Mouse (Mus musculus): ENCODE measurements around the gene Gm49416. TPM values are rescaled to one million over a fixed set of nuclear protein-coding genes. Genes with fewer than 3 reads are reported as not detected.
A peak's percentile ranks its signal among the peaks of the same experiment; 100 is the strongest.

The Gm49416 gene
- polyA plus RNA-seq, 1 experiment = 1.2 TPM

GRCm38 (mm10) chr19:8941136-8941514, 52.4 kb downstream of the Gm49416 start:
- H3K36me3 ChIP-seq (ENCODE audit: control insufficient read depth, insufficient read depth, low read length) = peaks cover 31% of the 10 kb centered on the region
- H3K4me3 ChIP-seq (ENCODE audit: extremely low read depth, insufficient read depth, insufficient read length) = peak overlapping the region; percentile 36; the same call in 1 of the 2 replicates
- H3K27me3 ChIP-seq (ENCODE audit: control insufficient read depth, insufficient read depth, low read length) = no peaks in the 10 kb centered on the region
- H3K4me1 ChIP-seq (ENCODE audit: control insufficient read depth, insufficient read depth, insufficient read length) = peaks cover 17% of the 10 kb centered on the region
- no peak for DNase-seq (ENCODE audit: low read depth in 1 of 2, low spot score in 2 of 2)
- H3K27ac ChIP-seq (ENCODE audit: insufficient read depth, low read length) = peak overlapping the region; percentile 65
- TF ChIP-seq CTCF (IDR thresholded peaks at IDR 0.05; ENCODE audit: extremely low read depth, insufficient read depth, insufficient read length, insufficient replicate concordance) = no peak
- TF ChIP-seq POLR2A (IDR thresholded peaks at IDR 0.05; ENCODE audit: low read depth, low read length) = no peak
- 59% methylated on average over 10 of the region's 10 CpGs for WGBS

- Histone ChIP-seq H3K27me3 (ENCODE audit: control insufficient read depth, insufficient read depth, low read length) (no peaks in the 10 kb centered on the region), H3K27ac (ENCODE audit: insufficient read depth, low read length) (peak within 1 kb of the TSS; percentile 99), H3K4me1 (ENCODE audit: control insufficient read depth, insufficient read depth, insufficient read length) (peaks cover 17% of the 10 kb centered on the region), H3K36me3 (ENCODE audit: control insufficient read depth, insufficient read depth, low read length) (peaks cover 30% of the 10 kb centered on the region), H3K4me3 (ENCODE audit: extremely low read depth, insufficient read depth, insufficient read length) (peak within 1 kb of the TSS; percentile 93)
- peak; percentile 95 to 97 for DNase-seq (ENCODE audit: low read depth in 1 of 2, low spot score in 2 of 2)
- TF ChIP-seq CTCF (IDR thresholded peaks at IDR 0.05; ENCODE audit: extremely low read depth, insufficient read depth, insufficient read length, insufficient replicate concordance) (no peak), POLR2A (IDR thresholded peaks at IDR 0.05; ENCODE audit: low read depth, low read length) (peak; percentile 89)
- WGBS = under 1% methylated on average over 64 of the region's 64 CpGs
Observed at GRCm38 (mm10) chr19:8941515-8942217, 52.9 kb downstream of the Gm49416 start, which contains the start of gene Mta2. Gene Mta2 (plus strand): TSS chr19:8941875.

- peak; percentile 20; the same call in 1 of the 2 replicates for TF ChIP-seq POLR2A (IDR thresholded peaks at IDR 0.05; ENCODE audit: low read depth, low read length)
- TF ChIP-seq CTCF (IDR thresholded peaks at IDR 0.05; ENCODE audit: extremely low read depth, insufficient read depth, insufficient read length, insufficient replicate concordance) = no peak
- Histone ChIP-seq H3K36me3 (ENCODE audit: control insufficient read depth, insufficient read depth, low read length) (peaks cover 32% of the 10 kb centered on the region), H3K4me1 (ENCODE audit: control insufficient read depth, insufficient read depth, insufficient read length) (peaks cover 17% of the 10 kb centered on the region), H3K4me3 (ENCODE audit: extremely low read depth, insufficient read depth, insufficient read length) (peak overlapping the region; percentile 93), H3K27me3 (ENCODE audit: control insufficient read depth, insufficient read depth, low read length) (no peaks in the 10 kb centered on the region), H3K27ac (ENCODE audit: insufficient read depth, low read length) (peak overlapping the region; percentile 99)
- peak in 1 of 2 experiments; percentile 54 for DNase-seq (ENCODE audit: low read depth in 1 of 2, low spot score in 2 of 2)
- under 1% methylated on average over 46 of the region's 46 CpGs for WGBS
Observed at GRCm38 (mm10) chr19:8942276-8942964, 53.7 kb downstream of the Gm49416 start.

GRCm38 (mm10) chr19:8943047-8943446, 54.3 kb downstream of the Gm49416 start:
- DNase-seq (ENCODE audit: low read depth in 1 of 2, low spot score in 2 of 2) = no peak
- H3K27ac ChIP-seq (ENCODE audit: insufficient read depth, low read length) = no peak overlapping the region
- no peaks in the 10 kb centered on the region for H3K27me3 ChIP-seq (ENCODE audit: control insufficient read depth, insufficient read depth, low read length)
- peaks cover 36% of the 10 kb centered on the region for H3K36me3 ChIP-seq (ENCODE audit: control insufficient read depth, insufficient read depth, low read length)
- no peak for TF ChIP-seq CTCF (IDR thresholded peaks at IDR 0.05; ENCODE audit: extremely low read depth, insufficient read depth, insufficient read length, insufficient replicate concordance)
- peaks cover 17% of the 10 kb centered on the region for H3K4me1 ChIP-seq (ENCODE audit: control insufficient read depth, insufficient read depth, insufficient read length)
- peak overlapping the region; percentile 93 for H3K4me3 ChIP-seq (ENCODE audit: extremely low read depth, insufficient read depth, insufficient read length)
- WGBS = 35% methylated on average over 2 of the region's 2 CpGs

DNA sequence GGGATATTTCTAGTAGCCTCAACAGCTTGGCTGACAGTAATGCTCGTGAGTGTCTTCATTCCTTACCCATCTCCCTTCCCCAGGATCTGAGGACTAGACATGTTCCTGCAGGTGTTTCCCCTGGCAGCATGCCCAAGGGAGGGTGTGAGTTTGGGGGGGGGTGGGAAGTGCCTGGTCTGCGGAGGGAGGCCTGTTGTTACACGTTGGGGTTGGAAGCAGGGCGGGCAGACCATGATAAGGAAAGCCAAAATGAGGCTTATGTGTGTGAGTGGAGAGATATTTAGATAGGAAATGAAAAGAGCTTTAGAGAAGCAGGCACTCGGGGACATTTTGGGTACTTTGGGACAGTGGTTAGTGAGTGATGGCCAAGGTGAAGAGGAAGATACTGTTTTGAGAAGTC, 55.3 kb downstream of the Gm49416 start:
- H3K36me3 ChIP-seq (ENCODE audit: control insufficient read depth, insufficient read depth, low read length) = peaks cover 41% of the 10 kb centered on the region
- 19% methylated on average over 5 of the region's 5 CpGs for WGBS
- no peak overlapping the region for H3K4me3 ChIP-seq (ENCODE audit: extremely low read depth, insufficient read depth, insufficient read length)
- DNase-seq (ENCODE audit: low read depth in 1 of 2, low spot score in 2 of 2) = no peak
- no peak for TF ChIP-seq POLR2A (IDR thresholded peaks at IDR 0.05; ENCODE audit: low read depth, low read length)
- no peak for TF ChIP-seq CTCF (IDR thresholded peaks at IDR 0.05; ENCODE audit: extremely low read depth, insufficient read depth, insufficient read length, insufficient replicate concordance)
- H3K27me3 ChIP-seq (ENCODE audit: control insufficient read depth, insufficient read depth, low read length) = no peaks in the 10 kb centered on the region
- peaks cover 17% of the 10 kb centered on the region for H3K4me1 ChIP-seq (ENCODE audit: control insufficient read depth, insufficient read depth, insufficient read length)
- H3K27ac ChIP-seq (ENCODE audit: insufficient read depth, low read length) = peak overlapping the region; percentile 5; the same call in 1 of the 2 replicates

- peaks cover 17% of the 10 kb centered on the region for H3K4me1 ChIP-seq (ENCODE audit: control insufficient read depth, insufficient read depth, insufficient read length)
- H3K4me3 ChIP-seq (ENCODE audit: extremely low read depth, insufficient read depth, insufficient read length) = no peak overlapping the region
- TF ChIP-seq CTCF (IDR thresholded peaks at IDR 0.05; ENCODE audit: extremely low read depth, insufficient read depth, insufficient read length, insufficient replicate concordance) (no peak), POLR2A (IDR thresholded peaks at IDR 0.05; ENCODE audit: low read depth, low read length) (no peak)
- no peak overlapping the region for H3K27ac ChIP-seq (ENCODE audit: insufficient read depth, low read length)
- no peaks in the 10 kb centered on the region for H3K27me3 ChIP-seq (ENCODE audit: control insufficient read depth, insufficient read depth, low read length)
- WGBS = 20% methylated on average over 5 of the region's 5 CpGs
- H3K36me3 ChIP-seq (ENCODE audit: control insufficient read depth, insufficient read depth, low read length) = peaks cover 44% of the 10 kb centered on the region
- peak in 1 of 2 experiments; percentile 43 for DNase-seq (ENCODE audit: low read depth in 1 of 2, low spot score in 2 of 2)
Observed at GRCm38 (mm10) chr19:8944750-8945149, 56.0 kb downstream of the Gm49416 start.

Other genes with a start within 250 kb of the Gm49416 start
- 0.05 and 0.07 TPM in 2 replicates for gene Chrm1, start 225.1 kb upstream of the Gm49416 start, polyA plus RNA-seq (2012; rRNA removed)
- 122 and 129 TPM in 2 replicates for gene Slc3a2, start 165.6 kb upstream of the Gm49416 start, polyA plus RNA-seq (2012; rRNA removed)
- 26.2 and 30.2 TPM in 2 replicates for gene Wdr74, start 153.1 kb upstream of the Gm49416 start, polyA plus RNA-seq (2012; rRNA removed)
- gene 1700092M07Rik, start 148.2 kb upstream of the Gm49416 start, polyA plus RNA-seq (2012; rRNA removed) = not detected in 2 replicates
- 52.8 and 53.0 TPM in 2 replicates for gene Stx5a, start 147.5 kb upstream of the Gm49416 start, polyA plus RNA-seq (2012; rRNA removed)
- gene Nxf1, start 131.9 kb upstream of the Gm49416 start, polyA plus RNA-seq (2012; rRNA removed) = 80.2 and 104 TPM in 2 replicates
- 86.1 and 135 TPM in 2 replicates for gene Tmem223, start 117.9 kb upstream of the Gm49416 start, polyA plus RNA-seq (2012; rRNA removed)
- 87.9 and 117 TPM in 2 replicates for gene Tmem179b, start 114.5 kb upstream of the Gm49416 start, polyA plus RNA-seq (2012; rRNA removed)
- 11.3 and 15.8 TPM in 2 replicates for gene Taf6l, start 102.5 kb upstream of the Gm49416 start, polyA plus RNA-seq (2012; rRNA removed)
- gene Polr2g, start 90.3 kb upstream of the Gm49416 start, polyA plus RNA-seq (2012; rRNA removed) = 27.9 and 30.3 TPM in 2 replicates
- gene Zbtb3, start 86.4 kb upstream of the Gm49416 start, polyA plus RNA-seq (2012; rRNA removed) = 2.4 and 2.5 TPM in 2 replicates
- 13.2 and 14.2 TPM in 2 replicates for gene Ttc9c, start 69.6 kb upstream of the Gm49416 start, polyA plus RNA-seq (2012; rRNA removed)
- gene Hnrnpul2, start 68.9 kb upstream of the Gm49416 start, polyA plus RNA-seq (2012; rRNA removed) = 22.0 and 25.4 TPM in 2 replicates
- not detected in 2 replicates for gene AC129217.1, start 59.2 kb upstream of the Gm49416 start, polyA plus RNA-seq (2012; rRNA removed)
- gene Bscl2, start 51.5 kb upstream of the Gm49416 start, polyA plus RNA-seq (2012; rRNA removed) = 91.7 and 116 TPM in 2 replicates
- 0.05 and 0.09 TPM in 2 replicates for gene Gng3, start 49.7 kb upstream of the Gm49416 start, polyA plus RNA-seq (2012; rRNA removed)
- 0.23 and 0.27 TPM in 2 replicates for gene Lrrn4cl, start 38.2 kb upstream of the Gm49416 start, polyA plus RNA-seq (2012; rRNA removed)
- gene Ubxn1, start 17.4 kb upstream of the Gm49416 start, polyA plus RNA-seq (2012; rRNA removed) = 57.9 and 80.6 TPM in 2 replicates
- gene Uqcc3, start 8.0 kb upstream of the Gm49416 start, polyA plus RNA-seq (2012; rRNA removed) = 20.8 and 27.9 TPM in 2 replicates
- gene Lbhd1, start 5.2 kb upstream of the Gm49416 start, polyA plus RNA-seq (2012; rRNA removed) = 0.94 and 1.4 TPM in 2 replicates
- not detected in 2 replicates for gene Gm49403, start 5.0 kb upstream of the Gm49416 start, polyA plus RNA-seq (2012; rRNA removed)
- 11.5 and 15.2 TPM in 2 replicates for gene 1810009A15Rik, start 73 bp upstream of the Gm49416 start, polyA plus RNA-seq (2012; rRNA removed)
- 21.2 and 27.5 TPM in 2 replicates for gene Ints5, start 4.1 kb downstream of the Gm49416 start, polyA plus RNA-seq (2012; rRNA removed)
- 85.2 and 86.9 TPM in 2 replicates for gene Ganab, start 9.1 kb downstream of the Gm49416 start, polyA plus RNA-seq (2012; rRNA removed)
- 86.0 and 93.4 TPM in 2 replicates for gene B3gat3, start 31.4 kb downstream of the Gm49416 start, polyA plus RNA-seq (2012; rRNA removed)
- 10.0 and 11.9 TPM in 2 replicates for gene Rom1, start 40.4 kb downstream of the Gm49416 start, polyA plus RNA-seq (2012; rRNA removed)
- gene Eml3, start 40.6 kb downstream of the Gm49416 start, polyA plus RNA-seq (2012; rRNA removed) = 72.3 and 77.7 TPM in 2 replicates
- gene Mta2, start 52.9 kb downstream of the Gm49416 start, polyA plus RNA-seq (2012; rRNA removed) = 35.0 and 37.7 TPM in 2 replicates
- gene Tut1, start 64.9 kb downstream of the Gm49416 start, polyA plus RNA-seq (2012; rRNA removed) = 18.3 and 22.3 TPM in 2 replicates
- gene Eef1g, start 78.1 kb downstream of the Gm49416 start, polyA plus RNA-seq (2012; rRNA removed) = 206 and 242 TPM in 2 replicates
- 6.9 and 8.0 TPM in 2 replicates for gene Ahnak, start 100.4 kb downstream of the Gm49416 start, polyA plus RNA-seq (2012; rRNA removed)
- 0.26 and 0.91 TPM in 2 replicates for gene Scgb1a1, start 199.0 kb downstream of the Gm49416 start, polyA plus RNA-seq (2012; rRNA removed)
- gene Asrgl1, start 246.7 kb downstream of the Gm49416 start, polyA plus RNA-seq (2012; rRNA removed) = 4.5 and 6.2 TPM in 2 replicates

Data from spleen, adult 2 months (tissue).